Mouse (Mus musculus) c-Kit-positive CD71-positive TER-119-positive erythroid progenitor cells, embryonic 14.5 days (primary cell): ENCODE measurements around the gene Mrpl54.
A peak's percentile ranks its signal among the peaks of the same experiment; 100 is the strongest.

Source experiments
- DNase-seq: peaks from one replicate; pipeline ENCODE4 v3.0.0-alpha.2; 2013; ENCODE audit warnings: low spot score

The Mrpl54 gene

GRCm38 (mm10) chr10:81294442-81294841 lies 27.7 kb upstream of the Mrpl54 start:
- no peak for DNase-seq

- no peak for DNase-seq
Measured at GRCm38 (mm10) chr10:81293334-81294030, 26.7 kb upstream of the Mrpl54 start.

- DNase-seq = peak; percentile 100
Measured at GRCm38 (mm10) chr10:81292554-81293333, 26.0 kb upstream of the Mrpl54 start, which contains the start of gene Pip5k1c. TSS of gene Pip5k1c (plus strand) at chr10:81292963.

- DNase-seq = no peak
Measured at GRCm38 (mm10) chr10:81291511-81292104, 24.9 kb upstream of the Mrpl54 start, which contains the start of gene Tjp3. TSS of gene Tjp3 (minus strand) at chr10:81291581.

GRCm38 (mm10) chr10:81290698-81291460 lies 24.1 kb upstream of the Mrpl54 start:
- no peak for DNase-seq

GRCm38 (mm10) chr10:81289811-81290210 lies 23.1 kb upstream of the Mrpl54 start:
- DNase-seq = no peak

- DNase-seq = peak; percentile 66
Measured at GRCm38 (mm10) chr10:81289278-81289677, 22.5 kb upstream of the Mrpl54 start.

GRCm38 (mm10) chr10:81288601-81289000 lies 21.9 kb upstream of the Mrpl54 start:
- DNase-seq = no peak

- peak; percentile 70 for DNase-seq
Measured at GRCm38 (mm10) chr10:81287513-81288157, 20.9 kb upstream of the Mrpl54 start.

GRCm38 (mm10) chr10:81286586-81286985 lies 19.9 kb upstream of the Mrpl54 start:
- no peak for DNase-seq

- peak; percentile 84 for DNase-seq
Measured at GRCm38 (mm10) chr10:81285694-81286450, 19.1 kb upstream of the Mrpl54 start.

GRCm38 (mm10) chr10:81284719-81285118 lies 18.0 kb upstream of the Mrpl54 start:
- DNase-seq = no peak

GRCm38 (mm10) chr10:81284189-81284588 lies 17.5 kb upstream of the Mrpl54 start:
- no peak for DNase-seq

GRCm38 (mm10) chr10:81279496-81279895 lies 12.8 kb upstream of the Mrpl54 start:
- no peak for DNase-seq

GRCm38 (mm10) chr10:81277676-81278075 lies 10.9 kb upstream of the Mrpl54 start:
- DNase-seq = no peak

- DNase-seq = no peak
Measured at GRCm38 (mm10) chr10:81273842-81274241, 7.1 kb upstream of the Mrpl54 start.

- no peak for DNase-seq
Measured at GRCm38 (mm10) chr10:81272356-81272755, 5.6 kb upstream of the Mrpl54 start.

- no peak for DNase-seq
Measured at GRCm38 (mm10) chr10:81268643-81269412, 2.1 kb upstream of the Mrpl54 start.

GRCm38 (mm10) chr10:81268056-81268455 lies 1.3 kb upstream of the Mrpl54 start:
- DNase-seq = peak; percentile 74

GRCm38 (mm10) chr10:81265540-81265939 lies 1.2 kb downstream of the Mrpl54 start:
- DNase-seq = no peak
